Mouse (Mus musculus) forebrain, postnatal 0 days (tissue): ENCODE measurements around the gene Ptpn1. TPM values are rescaled to one million over a fixed set of nuclear protein-coding genes. Genes with fewer than 3 reads are reported as not detected.

ENCODE experiments used
- ATAC-seq: fragments of 200-750 bp; cut with Nextera tagmentation; 2 replicates; pipeline ENCODE4 v1.8.0; 2017; ENCODE audit warnings: mild to moderate bottlenecking, moderate library complexity
- DNase-seq: peaks from one replicate; pipeline ENCODE4 v3.0.0-alpha.2; 2015
- H3K27ac ChIP-seq: fragments of 300-500 bp; sonication (generic); 2 replicates; pipeline ENCODE4 v1.5.1; 2014; ENCODE audit warnings: low read depth, mild to moderate bottlenecking, antibody characterized with exemption, low read length, moderate library complexity, mixed read lengths
- H3K27me3 ChIP-seq: fragments of 300-500 bp; sonication (generic); 2 replicates; pipeline ENCODE4 v1.6.1; 2014; ENCODE audit warnings: mild to moderate bottlenecking, low read length, mixed read lengths; ENCODE audit not compliant: insufficient read depth
- H3K36me3 ChIP-seq: fragments of 300-500 bp; sonication (generic); 2 replicates; pipeline ENCODE4 v1.6.1; 2014; ENCODE audit warnings: mild to moderate bottlenecking, moderate library complexity; ENCODE audit not compliant: insufficient read depth
- H3K4me1 ChIP-seq: fragments of 300-500 bp; sonication (generic); 2 replicates; pipeline ENCODE4 v1.6.1; 2014; ENCODE audit warnings: antibody characterized with exemption; ENCODE audit not compliant: insufficient read depth
- H3K4me2 ChIP-seq: fragments of 300-500 bp; sonication (generic); 2 replicates; pipeline ENCODE4 v1.6.1; 2014; ENCODE audit warnings: low read depth, mild to moderate bottlenecking, moderate library complexity
- H3K4me3 ChIP-seq: fragments of 300-500 bp; sonication (generic); 2 replicates; pipeline ENCODE4 v1.5.1; 2014; ENCODE audit warnings: low read depth, low read length, mixed read lengths
- H3K9ac ChIP-seq: fragments of 300-500 bp; sonication (generic); 2 replicates; pipeline ENCODE4 v1.6.1; 2014; ENCODE audit warnings: mild to moderate bottlenecking
- H3K9me3 ChIP-seq: fragments of 300-500 bp; sonication (generic); 2 replicates; pipeline ENCODE4 v1.6.1; 2016; ENCODE audit warnings: low read length
- CTCF ChIP-seq: sonication (generic); IDR thresholded peaks from 2 replicates; pipeline ENCODE4 v1.5.1; 2016; ENCODE audit warnings: antibody characterized with exemption, control low read depth, low read depth
- whole genome bisulfite sequencing: fragments of 180-500 bp; shearing (Covaris S2); extraction: QIAGEN DNeasy Blood & Tissue Kit; methylation state at CpG from one replicate; pipeline ENCODE4 v1.1.7; 2014; 5-methylcytosine and 5-hydroxymethylcytosine counted together
- polyA plus RNA-seq: library from polyadenylated mRNA; unstranded; fragments of >200 nt; fragmentation: Nextera tagmentation; extraction: Ambion mirVana; gene quantifications from 2 replicates; pipeline ENCODE4 v1.2.1, GENCODE M21; 2015
- total RNA-seq: library from RNA; depleted of rRNA; stranded (reverse); fragments of >200 nt; gene quantifications from 2 replicates; pipeline ENCODE4 v1.2.3, GENCODE M21; 2014

Gene Ptpn1
- total and polyA plus RNA-seq, 2 experiments from 2014 or later = 47.0 to 75.4 TPM

GRCm38 (mm10) chr2:167893680-167894079 lies 38.2 kb upstream of the Ptpn1 start:
- DNase-seq = no peak
- no peak for TF ChIP-seq CTCF
- H3K36me3 ChIP-seq = no peaks in the 10 kb centered on the region
- 63% methylated on average over 10 of the region's 10 CpGs for WGBS
- H3K9ac ChIP-seq = no peak overlapping the region
- H3K9me3 ChIP-seq = no peaks in the 10 kb centered on the region
- H3K4me1 ChIP-seq = no peaks in the 10 kb centered on the region
- no peak overlapping the region for H3K27ac ChIP-seq
- H3K4me2 ChIP-seq = no peak overlapping the region
- no peak overlapping the region for H3K4me3 ChIP-seq
- no peak for ATAC-seq
- H3K27me3 ChIP-seq = peaks cover 6% of the 10 kb centered on the region

- peak overlapping the region; percentile 42 for H3K4me2 ChIP-seq
- no peak overlapping the region for H3K27ac ChIP-seq
- peaks cover 6% of the 10 kb centered on the region for H3K27me3 ChIP-seq
- ATAC-seq (peak; percentile 90), DNase-seq (peak; percentile 88)
- no peaks in the 10 kb centered on the region for H3K4me1 ChIP-seq
- peak; percentile 99 for TF ChIP-seq CTCF
- WGBS = 3% methylated on average over 30 of the region's 30 CpGs
- peak overlapping the region; percentile 14; the same call in 1 of the 2 replicates for H3K4me3 ChIP-seq
- H3K9ac ChIP-seq = no peak overlapping the region
- no peaks in the 10 kb centered on the region for H3K9me3 ChIP-seq
- no peaks in the 10 kb centered on the region for H3K36me3 ChIP-seq
These were observed 36.9 kb upstream of the Ptpn1 start for GRCm38 (mm10) chr2:167894948-167895372.

GRCm38 (mm10) chr2:167897896-167898295 lies 34.0 kb upstream of the Ptpn1 start:
- 69% methylated on average over 8 of the region's 8 CpGs for WGBS
- no peak overlapping the region for H3K4me3 ChIP-seq
- no peaks in the 10 kb centered on the region for H3K36me3 ChIP-seq
- H3K9ac ChIP-seq = no peak overlapping the region
- peaks cover 6% of the 10 kb centered on the region for H3K27me3 ChIP-seq
- no peaks in the 10 kb centered on the region for H3K9me3 ChIP-seq
- ATAC-seq = no peak
- H3K4me2 ChIP-seq = no peak overlapping the region
- no peak for DNase-seq
- H3K27ac ChIP-seq = no peak overlapping the region
- no peak for TF ChIP-seq CTCF
- H3K4me1 ChIP-seq = no peaks in the 10 kb centered on the region

- 33% methylated on average over 16 of the region's 16 CpGs for WGBS
- H3K4me2 ChIP-seq = no peak overlapping the region
- no peak for ATAC-seq
These were observed 31.9 kb upstream of the Ptpn1 start for GRCm38 (mm10) chr2:167899989-167900421.

GRCm38 (mm10) chr2:167902116-167902703 lies 29.6 kb upstream of the Ptpn1 start:
- H3K36me3 ChIP-seq = no peaks in the 10 kb centered on the region
- no peak overlapping the region for H3K4me3 ChIP-seq
- no peak for TF ChIP-seq CTCF
- H3K27ac ChIP-seq = no peak overlapping the region
- H3K27me3 ChIP-seq = no peaks in the 10 kb centered on the region
- no peak overlapping the region for H3K4me2 ChIP-seq
- no peaks in the 10 kb centered on the region for H3K4me1 ChIP-seq
- no peaks in the 10 kb centered on the region for H3K9me3 ChIP-seq
- DNase-seq = no peak
- H3K9ac ChIP-seq = no peak overlapping the region
- 71% methylated on average over 9 of the region's 9 CpGs for whole genome bisulfite sequencing
- ATAC-seq = no peak

More at GRCm38 (mm10) chr2:167899989-167900421, 31.9 kb upstream of the Ptpn1 start:
- no peak overlapping the region for H3K27ac ChIP-seq
- no peak overlapping the region for H3K4me3 ChIP-seq
- peaks cover 6% of the 10 kb centered on the region for H3K27me3 ChIP-seq
- H3K9me3 ChIP-seq = no peaks in the 10 kb centered on the region
- no peak for TF ChIP-seq CTCF
- H3K9ac ChIP-seq = no peak overlapping the region
- no peaks in the 10 kb centered on the region for H3K36me3 ChIP-seq
- H3K4me1 ChIP-seq = no peaks in the 10 kb centered on the region
- no peak for DNase-seq

- Histone ChIP-seq H3K4me1 (no peaks in the 10 kb centered on the region), H3K4me2 (no peak overlapping the region), H3K27ac (no peak overlapping the region), H3K27me3 (no peaks in the 10 kb centered on the region), H3K4me3 (no peak overlapping the region), H3K36me3 (no peaks in the 10 kb centered on the region), H3K9ac (no peak overlapping the region), H3K9me3 (no peaks in the 10 kb centered on the region)
- no peak for TF ChIP-seq CTCF
- 81% methylated on average over 11 of the region's 11 CpGs for WGBS
- ATAC-seq (no peak), DNase-seq (no peak)
These were observed 28.5 kb upstream of the Ptpn1 start for GRCm38 (mm10) chr2:167903242-167903952.

- Histone ChIP-seq H3K4me1 (no peaks in the 10 kb centered on the region), H3K36me3 (no peaks in the 10 kb centered on the region), H3K9ac (no peak overlapping the region), H3K4me2 (no peak overlapping the region), H3K27me3 (no peaks in the 10 kb centered on the region), H3K4me3 (no peak overlapping the region), H3K9me3 (no peaks in the 10 kb centered on the region), H3K27ac (no peak overlapping the region)
- WGBS = 85% methylated on average over 12 of the region's 12 CpGs
- DNase-seq (no peak), ATAC-seq (no peak)
- TF ChIP-seq CTCF = 0 out of 2 replicates have a peak, but pooled peaks have one; percentile 4
These were observed 27.1 kb upstream of the Ptpn1 start for GRCm38 (mm10) chr2:167904621-167905367.
